In the genomic region with DNA sequence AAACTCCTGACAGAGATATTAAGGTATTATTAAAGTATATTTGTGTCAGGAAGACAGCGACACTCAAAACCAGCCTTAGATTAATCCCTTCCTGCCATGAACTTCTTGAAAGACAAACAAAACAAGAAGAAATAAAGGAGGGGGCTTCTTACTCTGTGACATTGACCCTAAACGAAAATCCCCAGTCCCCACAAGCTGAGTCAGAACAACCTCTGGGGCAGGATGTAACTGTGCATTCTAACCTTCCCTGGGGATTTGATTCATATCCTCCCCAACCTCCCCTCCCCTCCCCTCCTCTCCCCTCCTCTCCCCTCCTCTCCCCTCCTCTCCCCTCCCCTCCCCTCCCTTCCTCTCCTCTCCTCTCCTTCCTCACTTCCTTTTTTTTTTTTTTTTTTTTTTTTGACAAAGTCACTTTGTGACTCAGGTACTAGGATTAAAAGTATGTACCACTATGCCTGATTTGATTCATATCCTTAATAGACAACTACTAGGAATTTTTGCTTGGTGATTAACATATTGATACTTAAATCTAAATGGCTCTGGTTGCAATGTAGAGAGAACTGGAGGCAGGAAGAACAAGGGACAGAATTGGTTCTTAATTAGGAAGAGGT, we compare ENCODE assay signal across 21 mouse cellular contexts.
DNase-seq lines count a peak whose midpoint lies in the region; ATAC-seq and TF ChIP-seq lines count a peak whose summit lies in the region.
"Had no signal": no experiment of that assay in that cellular context is flagged by ENCODE, and none has a peak within 500 bp of the region (broad histone marks: within the 10 kb centered on the region; RNA-seq: fewer than 3 reads in every experiment).

No protein-coding gene starts in this region.

- 27% methylated on average over 2 of the region's 2 CpGs for WGBS in hindbrain, embryonic 11.5 days
- WGBS in hindbrain, embryonic 10.5 days: 46% methylated on average over 2 of the region's 2 CpGs
- WGBS in forebrain, embryonic 13.5 days: 29% methylated on average over 2 of the region's 2 CpGs

- peak; percentile 83 for TF ChIP-seq EP300 in CH12.LX (IDR thresholded peaks at IDR 0.05; ENCODE audit: low read length)

- H3K27me3 ChIP-seq in hindbrain, embryonic 11.5 days (ENCODE audit: control insufficient read depth, insufficient read depth, low read length): no peaks in the 10 kb centered on the region
- H3K27me3 ChIP-seq in hindbrain, embryonic 10.5 days (ENCODE audit: insufficient read depth, poor library complexity, severe bottlenecking): peaks cover 24% of the 10 kb centered on the region
- no peaks in the 10 kb centered on the region for H3K27me3 ChIP-seq in CH12.LX (replicated peaks)
- 0 out of 2 replicates have a peak, but pooled peaks cover 3% of the 10 kb centered on the region for H3K27me3 ChIP-seq in forebrain, embryonic 13.5 days
- H3K27me3 ChIP-seq: embryonic facial prominence, embryonic 13.5 days; hindbrain, embryonic 12.5 days had no signal

- no peak for TF ChIP-seq RAD21 in CH12.LX (IDR thresholded peaks at IDR 0.05; ENCODE audit: low read depth, low read length)

- H3K79me2 ChIP-seq in CH12.LX (replicated peaks; ENCODE audit: control insufficient read depth, extremely low read depth, insufficient read depth, poor library complexity, severe bottlenecking): no peaks in the 10 kb centered on the region

- no peak for TF ChIP-seq CTCF in CH12.LX (conservative IDR thresholded peaks at IDR 0.05 in 1 of 2, IDR thresholded peaks at IDR 0.05 in 1 of 2; ENCODE audit: low read depth in 2 of 2, low read length in 2 of 2)

- no peaks in the 10 kb centered on the region for H3K36me3 ChIP-seq in hindbrain, embryonic 11.5 days (ENCODE audit: control insufficient read depth, insufficient read depth, low read length)
- peaks cover 25% of the 10 kb centered on the region for H3K36me3 ChIP-seq in hindbrain, embryonic 10.5 days
- peaks cover 18 to 35% of the 10 kb centered on the region in 2 experiments for H3K36me3 ChIP-seq in CH12.LX (replicated peaks in 1 of 2; ENCODE audit: control insufficient read depth in 1 of 2, insufficient read depth in 1 of 2, low read length in 1 of 2)
- peaks cover 19% of the 10 kb centered on the region for H3K36me3 ChIP-seq in forebrain, embryonic 13.5 days (ENCODE audit: poor library complexity, severe bottlenecking)
- H3K36me3 ChIP-seq: heart, embryonic 10.5 days had no signal

- H3K9me3 ChIP-seq in hindbrain, embryonic 11.5 days (ENCODE audit: control insufficient read depth, low read length): no peaks in the 10 kb centered on the region
- H3K9me3 ChIP-seq in hindbrain, embryonic 10.5 days: no peaks in the 10 kb centered on the region
- no peaks in the 10 kb centered on the region for H3K9me3 ChIP-seq in CH12.LX (replicated peaks; ENCODE audit: low read length)
- H3K9me3 ChIP-seq in forebrain, embryonic 13.5 days (replicated peaks): no peaks in the 10 kb centered on the region
- H3K9me3 ChIP-seq: embryonic facial prominence, embryonic 13.5 days; heart, embryonic 10.5 days; hindbrain, embryonic 12.5 days had no signal

- DNase-seq in hindbrain, embryonic 11.5 days (ENCODE audit: low spot score): peak; percentile 11
- DNase-seq in hindbrain, embryonic 10.5 days (ENCODE audit: low spot score): no peak
- DNase-seq in CH12.LX (ENCODE audit: extremely low read depth): peak; percentile 80
- DNase-seq in mesoderm, embryonic 11.5 days (ENCODE audit: low read depth, low spot score): peak; percentile 23
- DNase-seq in lung, postnatal 4 days: no peak
- no peak for DNase-seq in lung, postnatal 25 days (ENCODE audit: low spot score)
- DNase-seq: adrenal gland, adult 2 months; adrenal gland, postnatal 25 days; cerebellum, adult 18-20 months; cerebellum, adult 9-11 months; cerebellum, postnatal 36 days; gastrocnemius, adult 2 months; gastrocnemius, postnatal 25 days; heart, postnatal 10 days had no signal

- H3K27ac ChIP-seq in hindbrain, embryonic 11.5 days (ENCODE audit: low read depth, low read length): no peak overlapping the region
- no peak overlapping the region for H3K27ac ChIP-seq in hindbrain, embryonic 10.5 days
- no peak overlapping the region for H3K27ac ChIP-seq in CH12.LX (ENCODE audit: insufficient read depth, low read depth)
- H3K27ac ChIP-seq in forebrain, embryonic 13.5 days: no peak overlapping the region
- H3K27ac ChIP-seq: embryonic facial prominence, embryonic 13.5 days; gastrocnemius, adult 2 months; heart, embryonic 10.5 days; hindbrain, embryonic 12.5 days had no signal

- peaks cover 3% of the 10 kb centered on the region for H3K4me1 ChIP-seq in hindbrain, embryonic 11.5 days (replicated peaks; ENCODE audit: control insufficient read depth, insufficient read depth, low read length)
- H3K4me1 ChIP-seq in hindbrain, embryonic 10.5 days (replicated peaks): peaks cover 32% of the 10 kb centered on the region
- H3K4me1 ChIP-seq in CH12.LX (ENCODE audit: control insufficient read depth in 1 of 2, insufficient read depth in 2 of 2): peaks cover 13 to 36% of the 10 kb centered on the region in 2 experiments
- peaks cover 16% of the 10 kb centered on the region for H3K4me1 ChIP-seq in forebrain, embryonic 13.5 days
- H3K4me1 ChIP-seq: embryonic facial prominence, embryonic 13.5 days had no signal

- in situ Hi-C loops in CH12.LX (cut with MboI; ENCODE audit: low pct_ligation_motif_present, low pct_unique_long_range_greater_than_20kb, low sequenced_read_pairs): no loop called here

- H3K9ac ChIP-seq in hindbrain, embryonic 11.5 days (ENCODE audit: low read depth, low read length): no peak overlapping the region
- no peak overlapping the region for H3K9ac ChIP-seq in CH12.LX (ENCODE audit: insufficient read depth, low read depth)
- H3K9ac ChIP-seq in forebrain, embryonic 13.5 days: no peak overlapping the region
- H3K9ac ChIP-seq: embryonic facial prominence, embryonic 13.5 days; hindbrain, embryonic 12.5 days had no signal

- dilution Hi-C loops in CH12.LX (cut with MboI; ENCODE audit: extremely low pct_ligation_motif_present, extremely low pct_unique_long_range_greater_than_20kb, low sequenced_read_pairs): no loop called here

- no peak for TF ChIP-seq POLR2A in CH12.LX (IDR thresholded peaks at IDR 0.05; ENCODE audit: low read depth, low read length)

- ATAC-seq in hindbrain, embryonic 11.5 days (ENCODE audit: low FRiP score): no peak
- no peak for ATAC-seq in forebrain, embryonic 13.5 days
- ATAC-seq: forebrain, embryonic 14.5 days; hindbrain, embryonic 16.5 days; intestine, postnatal 0 days had no signal

- no peak overlapping the region for H3K4me3 ChIP-seq in hindbrain, embryonic 11.5 days (ENCODE audit: low read depth, low read length)
- H3K4me3 ChIP-seq in hindbrain, embryonic 10.5 days: no peak overlapping the region
- H3K4me3 ChIP-seq in CH12.LX (replicated peaks in 1 of 3; ENCODE audit: low read depth in 2 of 3, low read length in 2 of 3, poor library complexity in 1 of 3): no peak overlapping the region
- no peak overlapping the region for H3K4me3 ChIP-seq in forebrain, embryonic 13.5 days
- H3K4me3 ChIP-seq: embryonic facial prominence, embryonic 13.5 days; gastrocnemius, adult 2 months; heart, embryonic 10.5 days; hindbrain, embryonic 12.5 days had no signal

- no peak overlapping the region for H3K4me2 ChIP-seq in hindbrain, embryonic 11.5 days (replicated peaks; ENCODE audit: low read depth, low read length)
- H3K4me2 ChIP-seq in CH12.LX (ENCODE audit: insufficient read depth, low read depth, poor library complexity, severe bottlenecking): no peak overlapping the region
- no peak overlapping the region for H3K4me2 ChIP-seq in forebrain, embryonic 13.5 days
- H3K4me2 ChIP-seq: embryonic facial prominence, embryonic 13.5 days; hindbrain, embryonic 12.5 days had no signal

TF ChIP-seq in CH12.LX, 34 proteins besides CTCF, POLR2A, EP300 and RAD21:
- TF ChIP-seq USF2 (conservative IDR thresholded peaks at IDR 0.05; ENCODE audit: low read depth, low read length) (no peak), IRF4 (IDR thresholded peaks at IDR 0.05; ENCODE audit: low read depth, low read length) (peak; percentile 95), ZNF384 (IDR thresholded peaks at IDR 0.05; ENCODE audit: low read depth, low read length) (peak; percentile 93), MAFK (IDR thresholded peaks at IDR 0.05; ENCODE audit: insufficient replicate concordance, low read length) (peak; percentile 44; the same call in 1 of the 2 replicates), E2F4 (IDR thresholded peaks at IDR 0.05; ENCODE audit: insufficient replicate concordance, low read depth, low read length) (no peak), SIN3A (IDR thresholded peaks at IDR 0.05; ENCODE audit: low read length) (0 out of 2 replicates have a peak, but pooled peaks have one; percentile 21), JUND (conservative IDR thresholded peaks at IDR 0.05; ENCODE audit: low read depth, low read length) (peak; percentile 61), MEF2A (IDR thresholded peaks at IDR 0.05; ENCODE audit: borderline replicate concordance, low read depth, low read length) (peak; percentile 30; the same call in 1 of the 2 replicates), MXI1 (IDR thresholded peaks at IDR 0.05; ENCODE audit: low read depth, low read length) (peak; percentile 66; the same call in 1 of the 2 replicates), ELF1 (IDR thresholded peaks at IDR 0.05; ENCODE audit: low read depth, low read length) (0 out of 2 replicates have a peak, but pooled peaks have one; percentile 12), ETS1 (conservative IDR thresholded peaks at IDR 0.05; ENCODE audit: low read depth, low read length) (peak; percentile 49; the same call in 1 of the 2 replicates), MAZ (IDR thresholded peaks at IDR 0.05; ENCODE audit: low read depth, low read length) (peak; percentile 92), UBTF (IDR thresholded peaks at IDR 0.05; ENCODE audit: low read depth, low read length) (no peak), JUN (IDR thresholded peaks at IDR 0.05; ENCODE audit: insufficient read depth, low read depth, low read length) (peak; percentile 41; the same call in 1 of the 2 replicates)

Comparison
In these comparisons a context has a peak if more than half of its experiments do, and no peak if none do; other contexts are left out.
1. DNase-seq: peak in hindbrain, embryonic 11.5 days (single experiment), CH12.LX (single experiment) and mesoderm, embryonic 11.5 days (single experiment); none in hindbrain, embryonic 10.5 days (single experiment), lung, postnatal 4 days (0 of 2) and lung, postnatal 25 days (single experiment).